Mouse (Mus musculus): Measurements from ENCODE around the gene Tmigd3. TPM values are rescaled to one million over a fixed set of nuclear protein-coding genes. Genes with fewer than 3 reads are reported as not detected.

Gene Tmigd3
- polyA plus RNA-seq, 1 experiment from 2014 or later, result 0.17 TPM

GRCm38 (mm10) chr3:105877252-105877803, 6.6 kb downstream of the Tmigd3 start:
- Histone ChIP-seq H3K27ac (replicated peaks) (no peak overlapping the region), H3K4me1 (replicated peaks; ENCODE audit: control insufficient read depth, insufficient read depth) (no peaks in the 10 kb centered on the region), H3K9ac (ENCODE audit: low read length) (no peak overlapping the region), H3K4me2 (replicated peaks; ENCODE audit: low read depth) (no peak overlapping the region), H3K36me3 (ENCODE audit: control insufficient read depth, insufficient read depth, low read length) (no peaks in the 10 kb centered on the region), H3K27me3 (ENCODE audit: control insufficient read depth, insufficient read depth, low read length) (no peaks in the 10 kb centered on the region), H3K4me3 (ENCODE audit: low read depth, low read length) (no peak overlapping the region), H3K9me3 (ENCODE audit: control insufficient read depth, low read length) (no peaks in the 10 kb centered on the region)
- 69% methylated on average over 6 of the region's 6 CpGs for WGBS
- TF ChIP-seq EP300 (optimal IDR thresholded peaks at IDR 0.05), result no peak
- TF ChIP-seq CTCF (IDR thresholded peaks at IDR 0.05; ENCODE audit: low read depth), result no peak
- ATAC-seq (ENCODE audit: low FRiP score, low TSS enrichment), result no peak
- DNase-seq (ENCODE audit: low spot score), result no peak

- Histone ChIP-seq H3K4me1 (replicated peaks; ENCODE audit: control insufficient read depth, insufficient read depth) (no peaks in the 10 kb centered on the region), H3K4me2 (replicated peaks; ENCODE audit: low read depth) (no peak overlapping the region), H3K4me3 (ENCODE audit: low read depth, low read length) (no peak overlapping the region), H3K9me3 (ENCODE audit: control insufficient read depth, low read length) (no peaks in the 10 kb centered on the region), H3K27ac (replicated peaks) (no peak overlapping the region), H3K27me3 (ENCODE audit: control insufficient read depth, insufficient read depth, low read length) (no peaks in the 10 kb centered on the region), H3K9ac (ENCODE audit: low read length) (no peak overlapping the region), H3K36me3 (ENCODE audit: control insufficient read depth, insufficient read depth, low read length) (no peaks in the 10 kb centered on the region)
- TF ChIP-seq CTCF (IDR thresholded peaks at IDR 0.05; ENCODE audit: low read depth), result no peak
- TF ChIP-seq EP300 (optimal IDR thresholded peaks at IDR 0.05), result no peak
- ATAC-seq (ENCODE audit: low FRiP score, low TSS enrichment) (no peak), DNase-seq (ENCODE audit: low spot score) (no peak)
- 90% methylated on average over 2 of the region's 2 CpGs for WGBS
Observed at GRCm38 (mm10) chr3:105877919-105878318, 7.2 kb downstream of the Tmigd3 start.

GRCm38 (mm10) chr3:105878751-105879150, 8.0 kb downstream of the Tmigd3 start:
- no peaks in the 10 kb centered on the region for H3K9me3 ChIP-seq (ENCODE audit: control insufficient read depth, low read length)
- no peaks in the 10 kb centered on the region for H3K27me3 ChIP-seq (ENCODE audit: control insufficient read depth, insufficient read depth, low read length)
- DNase-seq (ENCODE audit: low spot score), result no peak
- no peak for TF ChIP-seq CTCF (IDR thresholded peaks at IDR 0.05; ENCODE audit: low read depth)
- no peaks in the 10 kb centered on the region for H3K4me1 ChIP-seq (replicated peaks; ENCODE audit: control insufficient read depth, insufficient read depth)
- no peak overlapping the region for H3K4me3 ChIP-seq (ENCODE audit: low read depth, low read length)
- no peak overlapping the region for H3K4me2 ChIP-seq (replicated peaks; ENCODE audit: low read depth)
- no peak for ATAC-seq (ENCODE audit: low FRiP score, low TSS enrichment)
- no peak overlapping the region for H3K27ac ChIP-seq (replicated peaks)
- H3K36me3 ChIP-seq (ENCODE audit: control insufficient read depth, insufficient read depth, low read length), result no peaks in the 10 kb centered on the region
- WGBS, result 86% methylated on average over 8 of the region's 8 CpGs
- no peak overlapping the region for H3K9ac ChIP-seq (ENCODE audit: low read length)

- Histone ChIP-seq H3K27me3 (ENCODE audit: control insufficient read depth, insufficient read depth, low read length) (no peaks in the 10 kb centered on the region), H3K27ac (replicated peaks) (no peak overlapping the region), H3K9ac (ENCODE audit: low read length) (no peak overlapping the region), H3K36me3 (ENCODE audit: control insufficient read depth, insufficient read depth, low read length) (no peaks in the 10 kb centered on the region), H3K4me1 (replicated peaks; ENCODE audit: control insufficient read depth, insufficient read depth) (no peaks in the 10 kb centered on the region), H3K4me2 (replicated peaks; ENCODE audit: low read depth) (no peak overlapping the region), H3K4me3 (ENCODE audit: low read depth, low read length) (no peak overlapping the region), H3K9me3 (ENCODE audit: control insufficient read depth, low read length) (no peaks in the 10 kb centered on the region)
- TF ChIP-seq CTCF (IDR thresholded peaks at IDR 0.05; ENCODE audit: low read depth) (no peak), EP300 (optimal IDR thresholded peaks at IDR 0.05) (no peak)
- DNase-seq (ENCODE audit: low spot score) (no peak), ATAC-seq (ENCODE audit: low FRiP score, low TSS enrichment) (no peak)
- 63% methylated on average over 3 of the region's 3 CpGs for WGBS
Observed at GRCm38 (mm10) chr3:105880419-105880818, 9.7 kb downstream of the Tmigd3 start.

DNA sequence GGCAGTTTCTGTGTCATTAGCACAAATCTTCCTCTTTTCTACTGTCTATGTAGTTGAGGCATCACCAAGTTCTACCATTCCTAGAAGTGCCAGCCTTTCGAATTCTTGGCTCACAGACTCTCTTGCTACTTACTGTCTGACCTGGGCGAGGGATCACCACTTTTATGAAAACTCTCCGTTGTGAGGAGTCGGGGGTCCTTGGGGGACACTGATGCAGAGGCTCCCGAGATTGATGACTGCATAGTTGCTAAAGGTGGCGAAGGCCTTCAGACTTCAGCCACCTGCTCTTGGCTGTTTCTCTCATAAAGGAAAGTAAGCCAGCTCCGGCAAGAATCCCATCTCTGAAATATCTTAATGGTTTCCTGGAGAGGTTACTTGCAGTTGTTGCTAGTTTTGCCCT, 11.4 kb downstream of the Tmigd3 start:
- no peak overlapping the region for H3K9ac ChIP-seq (ENCODE audit: low read length)
- no peak for TF ChIP-seq CTCF (IDR thresholded peaks at IDR 0.05; ENCODE audit: low read depth)
- TF ChIP-seq EP300 (optimal IDR thresholded peaks at IDR 0.05), result no peak
- no peaks in the 10 kb centered on the region for H3K4me1 ChIP-seq (replicated peaks; ENCODE audit: control insufficient read depth, insufficient read depth)
- 90% methylated on average over 7 of the region's 7 CpGs for WGBS
- H3K36me3 ChIP-seq (ENCODE audit: control insufficient read depth, insufficient read depth, low read length), result no peaks in the 10 kb centered on the region
- H3K4me2 ChIP-seq (replicated peaks; ENCODE audit: low read depth), result no peak overlapping the region
- H3K9me3 ChIP-seq (ENCODE audit: control insufficient read depth, low read length), result no peaks in the 10 kb centered on the region
- no peak overlapping the region for H3K27ac ChIP-seq (replicated peaks)
- H3K27me3 ChIP-seq (ENCODE audit: control insufficient read depth, insufficient read depth, low read length), result no peaks in the 10 kb centered on the region
- ATAC-seq (ENCODE audit: low FRiP score, low TSS enrichment) (no peak), DNase-seq (ENCODE audit: low spot score) (no peak)
- H3K4me3 ChIP-seq (ENCODE audit: low read depth, low read length), result no peak overlapping the region

- H3K36me3 ChIP-seq (ENCODE audit: control insufficient read depth, insufficient read depth, low read length), result no peaks in the 10 kb centered on the region
- TF ChIP-seq EP300 (optimal IDR thresholded peaks at IDR 0.05) (no peak), CTCF (IDR thresholded peaks at IDR 0.05; ENCODE audit: low read depth) (no peak)
- no peaks in the 10 kb centered on the region for H3K27me3 ChIP-seq (ENCODE audit: control insufficient read depth, insufficient read depth, low read length)
- no peak overlapping the region for H3K4me3 ChIP-seq (ENCODE audit: low read depth, low read length)
- no peaks in the 10 kb centered on the region for H3K9me3 ChIP-seq (ENCODE audit: control insufficient read depth, low read length)
- DNase-seq (ENCODE audit: low spot score) (no peak), ATAC-seq (ENCODE audit: low FRiP score, low TSS enrichment) (no peak)
- no peak overlapping the region for H3K9ac ChIP-seq (ENCODE audit: low read length)
- H3K4me2 ChIP-seq (replicated peaks; ENCODE audit: low read depth), result no peak overlapping the region
- 90% methylated on average over 2 of the region's 2 CpGs for WGBS
- no peak overlapping the region for H3K27ac ChIP-seq (replicated peaks)
- H3K4me1 ChIP-seq (replicated peaks; ENCODE audit: control insufficient read depth, insufficient read depth), result no peaks in the 10 kb centered on the region
Observed at GRCm38 (mm10) chr3:105883111-105883510, 12.4 kb downstream of the Tmigd3 start.
